Mouse (Mus musculus): Measurements from ENCODE around the gene Cenpf. TPM values are rescaled to one million over a fixed set of nuclear protein-coding genes. Genes with fewer than 3 reads are reported as not detected.

Cenpf gene
- total RNA-seq (2021) = under 1 TPM; 0.15 to 0.40 TPM
- long read RNA-seq, partial matches to known transcripts = 1 of 8 reads
- long read RNA-seq, other reads (novel, unspliced or antisense) = 7 of 8 reads

DNA sequence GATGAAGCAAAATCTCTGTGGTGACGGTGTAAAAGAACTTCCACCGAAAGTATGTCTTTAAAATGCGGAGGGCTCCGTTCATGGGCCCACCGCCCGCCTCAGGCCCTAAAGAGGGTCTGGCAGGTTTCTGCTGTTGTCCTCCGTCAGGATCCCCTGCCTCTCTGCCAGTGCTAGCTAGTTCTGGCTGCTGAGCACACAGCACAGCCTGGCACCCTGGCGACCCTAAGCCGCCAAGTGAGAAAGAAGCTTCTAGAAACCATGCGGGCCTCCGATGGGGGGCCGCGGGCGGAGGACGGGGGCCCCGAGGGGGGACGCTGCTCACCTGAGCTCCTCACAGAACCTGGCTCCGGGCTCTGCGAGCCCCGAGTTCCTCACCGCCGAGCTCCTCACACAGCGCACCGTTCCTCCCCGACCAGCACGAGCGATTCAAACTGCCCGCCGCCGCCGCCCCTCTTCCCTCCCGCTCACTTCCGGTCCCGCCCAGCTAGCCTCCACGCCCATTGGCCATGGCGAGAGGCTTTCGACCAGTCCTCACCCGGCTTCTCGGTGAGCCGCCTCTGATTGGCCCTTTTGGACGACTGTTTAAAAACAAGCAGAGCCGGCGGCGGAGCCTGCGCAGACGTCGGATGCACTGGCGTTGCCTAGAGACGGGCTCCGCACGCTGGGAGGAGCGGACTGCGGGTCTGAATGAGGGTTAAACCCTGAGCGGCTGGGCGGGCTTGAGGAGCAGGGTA is at the start of gene Cenpf:
Gene Cenpf, minus strand, starts transcription at position 433 of the 734 bp plus-strand sequence.
- DNase-seq (ENCODE audit: low spot score in 2 of 2) = peak; percentile 97

DNA sequence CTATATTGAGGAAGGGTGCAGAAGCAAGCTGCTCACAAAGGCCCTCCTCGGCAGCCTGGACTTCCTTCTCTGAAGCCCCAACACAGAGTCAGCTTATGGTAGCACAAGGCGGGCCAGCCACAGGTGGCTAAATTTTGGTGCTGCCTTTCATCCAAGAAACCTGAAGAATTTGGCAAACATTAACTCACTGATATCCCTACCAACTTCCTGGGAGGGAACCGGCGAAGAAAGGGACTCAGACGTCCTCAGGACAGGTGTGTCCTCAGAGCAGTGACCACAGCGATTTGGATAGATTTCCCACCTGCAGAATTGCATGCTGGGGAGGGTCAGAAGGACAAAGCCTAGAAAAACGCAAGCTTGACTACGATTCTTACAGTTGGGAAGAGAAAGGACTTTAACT is 44.3 kb upstream of the Cenpf start:
- DNase-seq (ENCODE audit: low spot score in 2 of 2) = no peak

DNA sequence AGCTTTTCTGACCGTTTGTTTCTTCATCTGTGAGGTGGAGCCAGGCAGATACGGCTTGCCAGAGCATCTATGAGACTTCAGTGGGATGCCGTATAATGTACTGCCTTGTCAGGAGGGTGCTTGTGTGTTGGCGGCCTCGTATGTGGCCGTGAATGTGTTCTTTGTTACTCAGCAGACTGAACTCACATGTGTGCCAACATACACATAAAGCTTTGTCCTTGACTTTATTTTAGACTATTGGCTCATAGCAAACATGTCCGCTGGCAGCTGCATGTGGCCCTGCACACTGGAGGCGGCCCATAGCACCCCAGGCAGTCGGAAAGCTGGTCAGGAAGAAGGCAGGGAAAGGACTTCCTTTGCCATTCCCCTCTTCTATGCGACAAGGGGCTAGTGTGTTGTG is 43.8 kb upstream of the Cenpf start:
- DNase-seq (ENCODE audit: low spot score in 2 of 2) = no peak

DNA sequence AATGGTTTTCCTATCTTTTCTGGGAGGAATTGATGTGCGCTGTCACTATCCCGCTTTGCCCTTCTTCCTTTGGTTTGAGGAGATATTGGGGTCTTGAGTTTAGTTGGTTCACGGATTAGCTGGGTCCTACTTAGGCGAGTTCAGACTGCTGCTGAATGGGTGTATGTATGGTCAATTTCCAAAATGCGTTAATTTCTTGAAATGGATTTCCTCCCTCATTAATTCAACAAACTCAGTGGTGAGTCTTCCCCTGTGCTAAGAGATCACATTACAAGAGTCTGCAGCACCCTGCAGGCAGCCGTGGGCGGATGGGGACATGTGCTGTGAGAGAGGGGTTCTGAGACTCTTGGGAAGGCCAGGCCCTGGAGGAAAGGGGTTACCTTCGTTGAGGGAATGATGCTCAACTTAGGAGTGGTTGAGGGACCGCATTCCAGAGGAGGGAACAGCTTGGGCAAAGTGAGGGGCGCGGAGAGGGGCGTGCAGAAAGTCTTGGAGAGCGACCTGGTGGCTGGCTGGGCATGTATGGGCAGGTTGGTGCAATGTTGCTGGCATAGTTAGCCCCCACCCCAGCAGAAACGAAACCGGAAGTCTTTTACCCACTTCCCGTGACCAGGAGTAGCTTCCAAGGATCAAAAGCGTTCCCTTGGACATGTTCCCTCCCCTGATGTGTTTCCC is 41.4 kb upstream of the Cenpf start:
- no peak for DNase-seq (ENCODE audit: low spot score in 2 of 2)

DNA sequence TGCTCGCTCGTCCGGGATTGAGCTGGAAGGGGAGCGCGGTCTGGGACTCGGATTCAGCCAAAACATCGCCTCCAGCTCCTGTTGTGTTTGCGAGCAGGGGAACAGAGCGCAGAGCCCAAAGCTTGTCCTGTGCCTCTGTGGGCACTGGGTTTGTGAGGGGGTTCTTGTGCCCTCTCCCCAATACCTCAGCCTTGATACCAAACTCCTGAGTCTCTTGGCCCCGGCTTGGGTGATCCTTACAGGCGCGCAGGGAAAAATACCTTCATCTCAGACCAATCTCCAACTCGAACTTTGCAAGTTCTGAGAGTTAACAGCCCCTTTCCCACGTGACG is 40.9 kb upstream of the Cenpf start:
- no peak for DNase-seq (ENCODE audit: low spot score in 2 of 2)

DNA sequence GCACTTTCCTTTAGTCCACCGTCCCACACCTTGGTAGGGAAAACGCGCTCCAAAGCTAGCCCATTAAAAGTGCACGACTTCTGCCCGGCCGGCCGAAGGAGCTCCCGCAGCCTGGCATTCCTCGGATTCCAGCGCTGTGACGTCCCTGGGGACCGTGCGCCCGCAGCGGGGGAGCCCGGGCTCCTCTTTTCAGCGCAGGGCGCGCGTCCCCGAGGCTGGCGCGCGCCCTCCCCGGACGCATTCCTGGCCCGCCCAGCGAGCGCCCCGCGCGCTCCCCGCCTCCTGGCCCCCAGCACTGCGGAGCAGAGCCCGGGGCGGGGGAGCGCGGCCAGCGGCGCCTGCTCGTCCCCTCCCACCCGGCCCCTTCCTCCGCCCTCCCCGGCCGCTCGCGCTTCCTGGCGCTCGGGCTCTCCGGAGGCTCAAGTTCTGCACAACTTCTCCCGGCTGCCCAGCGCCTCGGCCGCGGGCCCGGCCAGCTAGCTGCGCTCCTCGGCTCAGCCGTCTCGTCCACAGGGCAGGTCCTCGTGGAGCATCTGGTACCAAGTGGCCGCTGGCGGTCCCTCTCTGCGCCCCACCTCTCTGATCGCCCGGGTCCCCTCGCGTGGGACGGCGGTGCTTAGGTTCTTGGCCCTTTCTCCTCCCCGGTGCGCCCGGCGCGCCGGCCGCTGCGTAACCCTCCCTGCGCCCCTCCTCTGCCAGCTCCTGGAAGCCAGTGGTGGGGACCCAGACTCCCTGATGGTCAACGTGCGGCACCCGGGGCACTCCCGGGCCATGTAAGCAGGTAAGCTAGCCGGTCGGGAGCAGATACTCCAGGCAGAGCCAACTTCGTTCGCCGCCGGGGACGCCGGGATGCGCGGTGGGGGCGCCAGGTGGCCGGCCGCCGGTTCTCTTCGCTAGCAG is 40.2 kb upstream of the Cenpf start, which contains the start of gene Ptpn14:
Gene Ptpn14, plus strand, starts transcription at position 385 of the 900 bp plus-strand sequence.
- DNase-seq (ENCODE audit: low spot score in 2 of 2) = peak in 1 of 2 experiments; percentile 26

DNA sequence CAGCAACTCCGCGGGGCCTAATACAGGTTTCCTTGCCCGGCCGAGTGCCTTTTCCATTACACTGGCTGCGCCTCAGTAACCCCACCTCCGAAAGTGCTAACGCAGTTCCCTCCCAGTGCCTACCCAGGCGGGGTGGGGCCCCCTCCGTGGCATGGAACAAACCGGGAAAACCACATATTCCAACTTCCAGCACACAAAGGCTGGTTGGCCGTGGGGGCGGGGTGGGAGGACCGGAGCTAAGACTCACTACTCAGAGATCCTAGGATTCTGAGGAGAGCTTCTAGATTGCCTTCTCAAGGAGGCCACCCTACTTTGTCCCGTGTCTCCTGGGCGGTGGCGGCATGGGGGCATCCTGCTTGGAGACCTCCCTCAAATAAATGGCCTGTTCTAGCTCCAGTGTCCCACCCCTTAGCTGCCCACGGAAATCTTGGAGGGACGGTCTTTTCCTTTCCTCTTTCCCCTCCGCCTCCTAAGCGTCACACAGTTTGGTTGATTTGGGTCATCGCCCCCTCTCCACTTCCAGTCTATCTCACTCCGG is 39.5 kb upstream of the Cenpf start:
- no peak for DNase-seq (ENCODE audit: low spot score in 2 of 2)

DNA sequence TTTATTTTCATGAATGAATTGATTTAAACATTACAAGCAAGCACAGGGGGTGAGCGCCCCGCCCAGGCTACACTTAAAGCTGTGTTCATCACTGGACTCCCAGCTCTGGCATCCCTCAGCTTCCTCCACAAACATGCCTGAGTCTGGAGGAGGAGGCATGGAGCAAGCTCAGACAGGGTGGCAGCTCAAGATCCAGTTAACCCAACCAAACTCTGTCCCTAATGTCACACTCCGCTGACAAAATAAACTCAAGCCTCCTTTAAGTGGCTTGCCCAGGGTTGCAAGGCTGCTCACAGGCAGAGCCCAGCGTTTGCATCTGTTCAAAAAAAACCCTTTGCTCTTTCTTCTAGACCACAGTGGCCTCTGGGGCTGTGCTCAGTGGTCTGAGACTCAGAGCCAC is 38.2 kb upstream of the Cenpf start:
- no peak for DNase-seq (ENCODE audit: low spot score in 2 of 2)

DNA sequence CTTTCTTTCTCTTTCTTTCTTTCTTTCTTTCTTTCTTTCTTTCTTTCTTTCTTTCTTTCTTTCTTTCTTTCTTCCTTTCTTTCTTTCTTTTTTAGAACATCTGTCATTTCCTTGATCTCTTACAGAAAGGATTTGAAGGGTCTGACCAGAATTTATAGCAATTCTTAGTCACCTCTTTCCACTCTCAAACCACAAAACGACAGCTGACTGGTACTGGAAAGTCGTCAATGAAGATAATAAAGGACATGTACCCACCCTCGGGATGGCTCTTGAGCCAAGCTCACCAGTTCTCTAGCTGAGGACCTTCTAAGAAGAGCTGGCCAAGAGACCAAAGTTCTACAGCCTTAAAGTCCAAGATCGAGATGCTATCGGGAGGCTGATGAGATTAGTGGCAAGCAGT is 30.7 kb upstream of the Cenpf start:
- DNase-seq (ENCODE audit: low spot score in 2 of 2) = no peak

DNA sequence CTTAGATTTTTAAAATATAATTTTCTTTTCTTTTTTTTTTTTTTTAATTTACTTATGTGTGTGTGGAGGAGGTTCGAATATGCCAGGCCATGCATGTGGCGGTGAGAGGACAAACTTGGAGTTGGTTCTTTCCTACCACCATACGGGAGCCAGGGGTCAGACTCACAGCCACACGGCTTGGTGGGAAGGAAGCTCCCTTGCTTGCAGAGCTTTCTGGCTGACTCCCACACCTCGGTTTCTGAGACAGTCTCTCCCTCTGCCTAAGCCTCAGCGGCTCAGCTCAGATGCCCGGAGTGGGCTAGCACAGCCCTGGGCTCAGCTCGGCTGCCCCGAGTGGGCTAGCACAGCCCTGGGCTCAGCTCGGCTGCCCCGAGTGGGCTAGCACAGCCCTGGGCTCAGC is 29.7 kb upstream of the Cenpf start:
- no peak for DNase-seq (ENCODE audit: low spot score in 2 of 2)

DNA sequence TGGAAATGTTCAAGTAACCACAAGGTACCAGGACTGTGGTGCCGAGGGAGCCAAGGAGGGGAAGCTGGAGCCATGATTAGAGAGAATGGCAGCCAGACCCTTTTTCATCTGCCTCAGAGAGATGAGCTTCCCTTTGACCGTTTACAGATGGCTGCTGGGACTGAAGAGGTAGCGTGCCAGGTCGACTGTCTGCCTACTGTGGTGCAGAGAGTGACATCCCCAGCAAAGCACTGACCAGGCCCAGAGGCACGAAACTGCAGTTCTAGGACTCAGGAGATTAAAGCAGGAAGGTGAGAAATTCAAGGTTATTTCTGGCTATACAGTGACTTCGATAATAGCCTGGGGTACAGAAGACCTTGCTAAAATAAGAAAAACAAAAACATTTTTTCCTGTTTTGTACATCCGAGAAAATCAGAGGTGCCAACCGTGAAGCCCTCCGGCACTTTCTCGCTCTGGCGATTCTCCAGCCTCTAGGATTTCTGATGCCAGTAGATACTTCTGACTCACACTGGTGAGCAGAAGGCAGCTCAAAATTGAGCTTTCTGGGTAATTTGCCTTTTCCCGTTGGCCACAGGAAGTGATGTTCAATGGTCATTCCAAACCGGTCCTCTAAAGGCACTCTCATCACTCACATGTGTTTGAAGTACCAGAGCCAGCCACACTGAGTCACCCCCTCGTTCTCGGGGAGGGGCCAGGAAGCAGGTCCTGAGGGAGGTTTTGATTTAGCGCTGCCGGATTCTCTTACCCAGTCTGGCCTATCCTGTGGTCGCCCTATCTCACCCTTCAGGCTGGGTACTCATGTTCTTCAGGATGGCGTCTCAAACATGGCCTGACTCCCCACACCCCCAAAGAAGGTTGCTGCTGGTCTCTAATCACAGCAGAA is 28.3 kb upstream of the Cenpf start:
- peak in 1 of 2 experiments; percentile 35 for DNase-seq (ENCODE audit: low spot score in 2 of 2)

DNA sequence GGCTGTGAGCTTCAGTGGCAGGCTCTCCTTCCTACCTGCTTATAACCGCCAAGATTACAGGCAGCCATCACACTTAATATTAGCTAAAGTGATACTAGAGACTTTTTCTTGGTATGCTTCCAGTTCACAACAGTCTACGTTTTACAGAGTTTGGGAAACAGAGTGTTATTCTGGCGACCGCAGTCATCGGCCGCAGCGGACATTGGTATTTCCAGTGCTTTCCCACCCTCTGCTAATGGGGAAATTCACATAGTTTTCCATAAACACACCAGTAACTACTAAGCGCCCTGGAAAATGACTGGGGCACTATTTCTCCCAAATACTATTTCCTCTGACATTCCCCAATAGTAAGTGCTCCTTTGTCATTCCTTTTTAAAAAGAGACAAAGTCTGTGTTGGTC is 21.1 kb upstream of the Cenpf start:
- no peak for DNase-seq (ENCODE audit: low spot score in 2 of 2)

DNA sequence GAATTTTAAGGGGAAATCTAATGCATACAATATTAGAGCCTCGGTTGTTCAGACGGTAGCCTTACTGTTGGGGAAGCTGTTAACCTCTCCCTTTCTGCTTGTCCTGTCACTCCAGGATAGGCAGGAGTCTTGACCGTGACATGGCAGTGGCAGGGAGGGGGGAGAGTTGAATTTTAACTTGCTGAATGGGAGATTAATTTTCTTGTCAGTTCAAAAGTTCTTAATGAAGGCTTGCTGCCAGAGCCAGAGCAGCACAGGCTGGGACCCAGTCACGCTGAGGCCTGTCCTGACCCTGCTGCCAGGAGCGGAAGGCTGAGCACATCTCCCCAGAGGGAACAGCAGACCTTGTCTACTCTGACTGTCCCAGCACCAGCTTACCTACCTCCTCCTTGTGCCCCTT is 19.5 kb upstream of the Cenpf start:
- no peak for DNase-seq (ENCODE audit: low spot score in 2 of 2)

DNA sequence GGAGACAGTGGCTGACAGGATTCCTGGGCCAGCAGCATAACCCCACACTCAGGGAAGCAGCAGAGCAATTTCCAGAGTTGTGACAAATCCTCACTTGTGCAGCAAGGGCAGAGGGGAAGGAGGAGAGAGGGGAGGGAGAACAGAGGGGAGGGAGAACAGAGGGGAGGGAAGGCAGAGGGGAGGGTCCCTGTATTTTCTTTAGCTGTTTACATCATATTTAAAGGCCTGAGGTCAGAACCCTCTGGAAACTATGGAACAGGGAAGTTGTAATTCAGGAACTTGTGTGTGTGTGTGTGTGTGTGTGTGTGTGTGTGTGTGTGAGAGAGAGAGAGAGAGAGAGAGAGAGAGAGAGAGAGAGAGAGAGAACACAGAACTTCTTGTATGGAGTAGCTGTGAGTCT is 19.1 kb upstream of the Cenpf start:
- no peak for DNase-seq (ENCODE audit: low spot score in 2 of 2)

DNA sequence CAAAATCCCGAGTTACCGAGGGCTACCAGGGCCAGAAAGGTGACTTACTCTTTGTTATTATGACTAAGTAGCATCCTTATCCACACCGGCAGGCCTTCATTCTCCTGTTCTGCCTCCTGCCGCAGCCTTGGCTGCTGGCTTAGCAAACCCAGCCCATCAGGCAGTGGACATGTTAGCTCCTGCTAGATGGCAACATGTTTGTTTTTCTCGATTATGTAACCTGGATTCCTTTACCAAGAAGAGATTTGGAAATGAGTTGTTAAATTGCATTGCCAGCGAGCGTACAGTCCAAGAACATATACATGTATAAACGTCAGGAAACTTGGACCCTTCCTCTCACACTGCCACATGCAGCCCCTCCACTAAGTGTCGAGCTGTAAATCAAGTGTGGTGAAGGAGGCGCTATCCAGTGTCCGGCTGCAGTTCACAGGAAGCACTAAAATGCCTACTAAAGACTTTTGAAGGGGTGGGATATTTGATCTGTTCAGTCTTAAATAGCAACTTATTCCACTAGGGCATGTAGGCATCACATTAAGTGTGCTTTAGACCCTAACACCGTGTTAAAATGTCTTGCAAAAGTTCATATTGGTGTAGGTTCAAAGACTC is 18.3 kb upstream of the Cenpf start:
- DNase-seq (ENCODE audit: low spot score in 2 of 2) = no peak

DNA sequence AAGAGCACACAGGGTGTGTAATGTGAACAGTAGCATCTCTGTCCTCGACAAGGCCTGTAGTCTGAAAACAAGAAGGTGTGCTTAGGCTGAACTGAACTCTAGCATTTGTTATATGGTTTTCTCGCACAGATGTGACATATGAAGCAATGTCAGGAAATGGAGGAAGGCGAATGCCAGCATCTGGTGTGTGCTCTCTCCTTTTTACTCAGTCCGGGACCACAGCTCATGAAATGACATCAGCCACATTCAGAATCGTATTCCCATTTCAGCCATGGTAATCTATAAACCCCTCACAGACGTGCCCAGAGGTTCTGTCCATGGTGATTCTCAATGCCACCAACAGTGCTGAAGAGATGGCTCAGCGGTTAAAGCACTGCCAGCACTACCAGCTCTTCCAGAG is 15.7 kb upstream of the Cenpf start:
- DNase-seq (ENCODE audit: low spot score in 2 of 2) = no peak

DNA sequence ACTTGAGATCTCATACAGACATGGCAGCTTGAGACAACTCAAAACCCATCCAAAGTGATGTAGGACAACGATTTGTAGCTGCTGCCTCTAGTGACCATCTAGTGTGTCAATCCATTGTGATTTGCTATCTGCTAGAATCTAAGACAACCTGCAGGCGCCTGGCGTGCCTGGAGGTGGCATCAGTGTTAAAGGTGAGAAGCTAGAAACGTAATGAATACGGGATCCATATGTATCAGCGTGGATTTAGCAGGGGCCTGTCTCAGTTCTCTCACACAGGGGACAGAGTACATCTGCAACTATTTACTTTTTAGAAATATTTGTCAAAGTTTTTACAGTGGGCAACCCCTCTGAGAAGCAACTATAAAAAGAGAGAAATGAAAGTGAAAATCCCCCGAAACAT is 15.3 kb upstream of the Cenpf start:
- no peak for DNase-seq (ENCODE audit: low spot score in 2 of 2)

DNA sequence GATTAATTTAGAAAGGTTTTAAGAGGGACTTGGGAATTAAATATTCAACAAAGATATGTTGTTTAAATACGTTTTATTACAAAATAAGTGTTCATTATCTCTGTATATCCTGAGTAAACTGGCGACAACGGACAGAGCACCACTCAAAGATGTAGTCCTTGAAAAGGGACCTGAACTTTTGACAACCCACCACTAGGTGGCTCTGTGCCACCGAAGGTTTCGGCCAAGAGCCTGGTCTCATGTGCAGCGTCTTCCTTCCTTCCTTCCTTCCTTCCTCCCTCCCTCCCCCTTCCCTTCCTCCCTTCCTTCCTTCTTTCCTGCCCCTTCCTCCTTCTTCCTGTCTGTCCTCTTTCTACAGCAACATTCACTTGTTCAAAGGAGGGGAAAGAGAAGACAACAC is 13.1 kb upstream of the Cenpf start:
- DNase-seq (ENCODE audit: low spot score in 2 of 2) = peak; percentile 46 to 78

DNA sequence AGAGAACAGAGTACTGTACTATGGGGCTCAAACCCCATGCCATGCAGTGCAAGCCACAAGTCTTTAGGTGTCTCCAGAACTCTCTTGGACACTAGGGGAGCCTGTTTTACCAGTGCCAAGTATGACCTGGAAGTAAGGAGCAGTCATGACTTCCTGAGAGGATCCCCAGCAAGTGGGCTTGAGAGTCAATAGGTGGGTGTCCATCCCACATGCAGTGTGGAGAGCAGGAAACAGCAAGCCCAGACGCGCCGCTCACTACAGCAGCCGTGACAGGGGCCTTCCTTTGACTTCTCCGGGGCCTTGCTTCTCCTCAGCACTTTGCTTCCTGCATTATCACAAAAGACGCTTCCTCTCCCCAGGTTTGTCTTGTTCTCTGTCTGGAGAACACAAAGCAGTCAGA is 12.3 kb upstream of the Cenpf start:
- DNase-seq (ENCODE audit: low spot score in 2 of 2) = no peak

DNA sequence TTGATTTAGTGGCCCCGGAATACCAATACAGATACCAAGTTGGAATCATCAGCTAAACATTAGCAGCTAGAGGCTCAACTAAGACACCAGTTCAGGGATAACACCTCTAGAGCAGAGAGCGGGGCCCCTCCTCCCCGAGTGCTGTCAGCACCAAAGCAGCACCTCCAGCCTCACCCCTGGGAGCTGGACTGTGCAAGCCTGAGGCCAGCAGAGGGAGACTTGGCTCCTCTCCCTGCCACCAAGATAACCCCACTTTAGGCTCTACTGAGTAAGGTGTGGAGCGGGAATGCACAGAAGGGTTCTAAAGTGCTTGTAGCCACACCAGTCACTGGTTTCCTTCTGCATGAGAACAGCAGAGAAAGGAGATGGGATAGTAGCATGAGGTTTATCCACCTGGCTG is 10.5 kb upstream of the Cenpf start:
- no peak for DNase-seq (ENCODE audit: low spot score in 2 of 2)

Measured in layer of hippocampus, adult 18-20 months (tissue).